Mouse (Mus musculus) forebrain, embryonic 16.5 days (tissue): ENCODE measurements around the gene Prelid3b. TPM values are rescaled to one million over a fixed set of nuclear protein-coding genes. Genes with fewer than 3 reads are reported as not detected.

Source experiments
- ATAC-seq: fragments of 200-750 bp; cut with Nextera tagmentation; 2 replicates; pipeline ENCODE4 v1.8.0; 2017; ENCODE audit warnings: mild to moderate bottlenecking, moderate library complexity
- H3K27ac ChIP-seq: fragments of 300-500 bp; sonication (generic); 2 replicates; pipeline ENCODE4 v1.5.1; 2014; ENCODE audit warnings: low read length, control low read depth
- H3K27me3 ChIP-seq: fragments of 300-500 bp; sonication (generic); replicated peaks from 2 replicates; pipeline ENCODE4 v1.6.1; 2014; ENCODE audit warnings: low read length; ENCODE audit not compliant: control insufficient read depth, insufficient read depth
- H3K36me3 ChIP-seq: fragments of 300-500 bp; sonication (generic); 2 replicates; pipeline ENCODE4 v1.6.1; 2014; ENCODE audit not compliant: control insufficient read depth, insufficient read depth
- H3K4me1 ChIP-seq: fragments of 300-500 bp; sonication (generic); replicated peaks from 2 replicates; pipeline ENCODE4 v1.6.1; 2014; ENCODE audit warnings: low read length; ENCODE audit not compliant: control insufficient read depth, insufficient read depth
- H3K4me2 ChIP-seq: fragments of 300-500 bp; sonication (generic); 2 replicates; pipeline ENCODE4 v1.6.1; 2014; ENCODE audit warnings: mild to moderate bottlenecking, low read length, control low read depth
- H3K4me3 ChIP-seq: fragments of 300-500 bp; sonication (generic); replicated peaks from 2 replicates; pipeline ENCODE4 v1.5.1; 2014; ENCODE audit warnings: mild to moderate bottlenecking, low read length, control low read depth
- H3K9ac ChIP-seq: fragments of 300-500 bp; sonication (generic); replicated peaks from 2 replicates; pipeline ENCODE4 v1.6.1; 2014; ENCODE audit warnings: low read depth, low read length, control low read depth
- H3K9me3 ChIP-seq: fragments of 300-500 bp; sonication (generic); 2 replicates; pipeline ENCODE4 v1.6.1; 2016; ENCODE audit warnings: low read length; ENCODE audit not compliant: control insufficient read depth
- WGBS: fragments of 180-500 bp; shearing (Covaris S2); extraction: QIAGEN DNeasy Blood & Tissue Kit; methylation state at CpG from one replicate; pipeline ENCODE4 v1.1.7; 2014; 5-methylcytosine and 5-hydroxymethylcytosine counted together
- polyA plus RNA-seq: library from polyadenylated mRNA; unstranded; fragments of >200 nt; fragmentation: Nextera tagmentation; extraction: Ambion mirVana; gene quantifications from 2 replicates; pipeline ENCODE4 v1.2.1, GENCODE M21; 2015

Gene Prelid3b
- polyA plus RNA-seq, 1 experiment from 2014 or later, result 120 TPM

GRCm38 (mm10) chr2:174415731-174416310 is 57.1 kb downstream of the Prelid3b start, which contains the start of gene Nelfcd:
TSS of gene Nelfcd (plus strand) at chr2:174415804.
- Histone ChIP-seq H3K27ac (no peak within 1 kb of the TSS), H3K9me3 (no peaks in the 10 kb centered on the region), H3K9ac (peak within 1 kb of the TSS; percentile 80), H3K27me3 (no peaks in the 10 kb centered on the region), H3K36me3 (no peaks in the 10 kb centered on the region), H3K4me2 (peak within 1 kb of the TSS; percentile 96), H3K4me3 (peak within 1 kb of the TSS; percentile 90), H3K4me1 (peaks cover 9% of the 10 kb centered on the region)
- under 1% methylated on average over 40 of the region's 40 CpGs for WGBS
- peak; percentile 96 for ATAC-seq

Other genes starting within 250 kb of the Prelid3b start
- gene Gnas, start 188.8 kb downstream of the Prelid3b start, polyA plus RNA-seq, result 1,187 and 1,213 TPM in 2 replicates
- 11.4 and 13.5 TPM in 2 replicates for gene Gm20721, start 126.4 kb downstream of the Prelid3b start, polyA plus RNA-seq
- gene Nelfcd, start 57.3 kb downstream of the Prelid3b start, polyA plus RNA-seq, result 106 and 109 TPM in 2 replicates
- 81.2 and 84.9 TPM in 2 replicates for gene Ctsz, start 34.0 kb downstream of the Prelid3b start, polyA plus RNA-seq
- 0.24 and 0.63 TPM in 2 replicates for gene Tubb1, start 22.4 kb downstream of the Prelid3b start, polyA plus RNA-seq
- 529 and 555 TPM in 2 replicates for gene Atp5e, start 9.0 kb downstream of the Prelid3b start, polyA plus RNA-seq
- not detected in 2 replicates for gene Zfp831, start 170.5 kb upstream of the Prelid3b start, polyA plus RNA-seq